Mouse (Mus musculus) B cell, adult 62 days (primary cell): ENCODE results near the gene Scgb1a1. TPM values are rescaled to one million over a fixed set of nuclear protein-coding genes. Genes with fewer than 3 reads are reported as not detected.

Source experiments
- total RNA-seq: library from RNA; stranded (reverse); gene quantifications from 4 replicates; pipeline ENCODE4 v1.2.4, GENCODE M21; 2023

Gene Scgb1a1
- not detected in 4 replicates for total RNA-seq

DNA sequence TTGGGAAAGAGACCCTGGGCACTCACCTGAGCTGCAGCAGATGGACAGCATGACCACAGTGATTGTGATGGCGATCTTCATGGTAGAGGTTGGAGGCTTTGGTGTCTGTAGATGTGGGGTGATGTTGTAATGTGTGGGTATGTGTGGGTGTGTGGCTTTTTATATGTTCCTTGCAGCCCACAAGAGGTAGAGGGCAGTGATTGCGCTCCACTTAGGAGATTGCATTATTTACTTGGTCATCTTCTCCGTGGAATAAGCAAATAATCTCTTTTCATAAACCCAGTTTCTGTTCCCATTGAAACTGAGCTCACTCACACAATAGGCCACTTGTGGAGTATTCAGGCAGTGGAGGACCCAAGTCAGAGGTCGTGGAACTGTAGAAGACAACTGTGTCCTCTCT, at the start of gene Scgb1a1:
TSS of gene Scgb1a1 (minus strand) at position 138 of the 400 bp plus-strand sequence.

DNA sequence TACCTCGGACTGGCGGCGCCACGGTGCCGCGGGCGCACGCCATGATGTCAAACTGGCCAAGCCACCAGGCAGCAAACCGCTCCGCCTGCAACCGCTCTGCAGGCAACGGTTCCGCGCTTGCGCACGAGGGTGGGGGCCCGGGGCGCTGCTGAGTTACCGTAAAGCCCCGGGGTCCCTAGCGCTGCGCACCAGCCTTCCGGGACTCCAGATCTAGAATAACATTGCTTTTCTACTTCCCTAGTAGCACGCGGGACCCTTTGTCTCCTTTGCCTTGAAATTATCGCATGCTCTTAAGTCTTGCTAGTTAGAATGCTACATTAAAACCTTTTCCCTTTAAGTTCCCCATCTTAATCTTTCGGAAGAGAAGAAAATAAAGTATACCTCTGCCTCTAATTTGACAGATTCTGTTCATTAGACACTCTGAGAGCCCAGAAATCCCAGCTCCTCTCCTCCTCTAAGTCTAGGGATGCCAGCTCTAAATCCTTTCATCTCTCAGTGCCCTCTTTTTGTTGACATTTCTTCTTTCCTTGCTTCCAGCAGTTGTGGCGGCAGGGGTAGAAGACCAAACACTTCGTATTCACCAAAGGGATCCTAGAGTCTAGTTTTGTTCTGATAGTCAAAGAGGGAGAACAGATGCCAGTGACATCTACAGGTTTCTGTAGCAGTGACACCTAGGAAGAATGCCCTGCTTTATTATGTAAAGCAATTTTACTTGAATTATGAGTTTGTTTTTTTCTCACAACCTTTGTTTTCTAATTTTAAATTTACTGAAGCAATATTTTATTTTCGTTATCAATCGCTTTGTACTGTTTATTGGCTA, 48.0 kb upstream of the Scgb1a1 start, which contains the start of gene Asrgl1:
TSS of gene Asrgl1 (minus strand) at position 125 of the 820 bp plus-strand sequence.

Other genes with a start within 250 kb of the Scgb1a1 start
- not detected in 4 replicates for gene Gng3, start 248.8 kb downstream of the Scgb1a1 start, total RNA-seq
- gene Lrrn4cl, start 237.2 kb downstream of the Scgb1a1 start, total RNA-seq: 0.32 to 0.75 TPM (median 0.51 TPM) in 4 replicates
- gene Ubxn1, start 216.5 kb downstream of the Scgb1a1 start, total RNA-seq: 133 to 143 TPM (median 140 TPM) in 4 replicates
- 20.6 to 24.9 TPM (median 22.3 TPM) in 4 replicates for gene Uqcc3, start 207.0 kb downstream of the Scgb1a1 start, total RNA-seq
- 5.1 to 16.0 TPM (median 14.2 TPM) in 4 replicates for gene Lbhd1, start 204.2 kb downstream of the Scgb1a1 start, total RNA-seq
- not detected in 4 replicates for gene Gm49403, start 204.0 kb downstream of the Scgb1a1 start, total RNA-seq
- 32.7 to 40.6 TPM (median 37.3 TPM) in 4 replicates for gene 1810009A15Rik, start 199.1 kb downstream of the Scgb1a1 start, total RNA-seq
- gene Gm49416, start 199.0 kb downstream of the Scgb1a1 start, total RNA-seq: 4.7 to 5.0 TPM in 2 of 4 replicates, not detected in the others
- gene Ints5, start 195.0 kb downstream of the Scgb1a1 start, total RNA-seq: 17.6 to 20.4 TPM (median 19.8 TPM) in 4 replicates
- gene Ganab, start 189.9 kb downstream of the Scgb1a1 start, total RNA-seq: 148 to 156 TPM (median 152 TPM) in 4 replicates
- 62.7 to 65.2 TPM (median 64.4 TPM) in 4 replicates for gene B3gat3, start 167.6 kb downstream of the Scgb1a1 start, total RNA-seq
- gene Rom1, start 158.6 kb downstream of the Scgb1a1 start, total RNA-seq: 4.1 to 5.4 TPM (median 5.0 TPM) in 4 replicates
- 90.1 to 96.3 TPM (median 93.0 TPM) in 4 replicates for gene Eml3, start 158.4 kb downstream of the Scgb1a1 start, total RNA-seq
- gene Mta2, start 146.1 kb downstream of the Scgb1a1 start, total RNA-seq: 193 to 211 TPM (median 196 TPM) in 4 replicates
- gene Tut1, start 134.1 kb downstream of the Scgb1a1 start, total RNA-seq: 44.1 to 51.1 TPM (median 47.8 TPM) in 4 replicates
- 481 to 522 TPM (median 501 TPM) in 4 replicates for gene Eef1g, start 120.9 kb downstream of the Scgb1a1 start, total RNA-seq
- gene Ahnak, start 98.7 kb downstream of the Scgb1a1 start, total RNA-seq: 135 to 153 TPM (median 149 TPM) in 4 replicates
- 20.9 to 32.7 TPM (median 25.2 TPM) in 4 replicates for gene Asrgl1, start 47.7 kb upstream of the Scgb1a1 start, total RNA-seq